Mouse (Mus musculus) retina, postnatal 1 day (tissue): ENCODE data around the gene Gpa33.
"Not testable (repeated sequence)": the region's sequence is repeated elsewhere in the genome, so short reads cannot be mapped to it uniquely, and the experiment has no call there.

Source experiments
- DNase-seq: peaks from one replicate; pipeline ENCODE4 v3.0.0-alpha.2; 2012

The Gpa33 gene

GRCm38 (mm10) chr1:166135091-166135740 is 5.2 kb downstream of the Gpa33 start:
- no peak for DNase-seq

GRCm38 (mm10) chr1:166137244-166137938 is 7.4 kb downstream of the Gpa33 start:
- DNase-seq, result no peak

- DNase-seq, result no peak
Measured at GRCm38 (mm10) chr1:166138136-166138535, 8.1 kb downstream of the Gpa33 start.

- peak; percentile 42 for DNase-seq
Measured at GRCm38 (mm10) chr1:166139113-166139512, 9.1 kb downstream of the Gpa33 start.

- DNase-seq, result no peak
Measured at GRCm38 (mm10) chr1:166139620-166140184, 9.7 kb downstream of the Gpa33 start.

- not testable (repeated sequence) for DNase-seq
Measured at GRCm38 (mm10) chr1:166141868-166142267, 11.8 kb downstream of the Gpa33 start.

GRCm38 (mm10) chr1:166142369-166142768 is 12.3 kb downstream of the Gpa33 start:
- no peak for DNase-seq

GRCm38 (mm10) chr1:166146626-166147025 is 16.6 kb downstream of the Gpa33 start:
- no peak for DNase-seq

GRCm38 (mm10) chr1:166147657-166148056 is 17.6 kb downstream of the Gpa33 start:
- DNase-seq, result no peak

GRCm38 (mm10) chr1:166149441-166149840 is 19.4 kb downstream of the Gpa33 start:
- DNase-seq, result no peak

- no peak for DNase-seq
Measured at GRCm38 (mm10) chr1:166150035-166150434, 20.0 kb downstream of the Gpa33 start.

- no peak for DNase-seq
Measured at GRCm38 (mm10) chr1:166151341-166151740, 21.3 kb downstream of the Gpa33 start.

GRCm38 (mm10) chr1:166152034-166152433 is 22.0 kb downstream of the Gpa33 start:
- DNase-seq, result no peak

- peak; percentile 85 for DNase-seq
Measured at GRCm38 (mm10) chr1:166153351-166154120, 23.5 kb downstream of the Gpa33 start.

GRCm38 (mm10) chr1:166154162-166155112 is 24.4 kb downstream of the Gpa33 start:
- peak; percentile 85 for DNase-seq

GRCm38 (mm10) chr1:166155113-166155494 is 25.1 kb downstream of the Gpa33 start:
- no peak for DNase-seq

- DNase-seq, result no peak
Measured at GRCm38 (mm10) chr1:166157712-166158111, 27.7 kb downstream of the Gpa33 start.

- DNase-seq, result no peak
Measured at GRCm38 (mm10) chr1:166158664-166159063, 28.6 kb downstream of the Gpa33 start.

GRCm38 (mm10) chr1:166160111-166160510 is 30.1 kb downstream of the Gpa33 start:
- no peak for DNase-seq

- DNase-seq, result peak; percentile 86
Measured at GRCm38 (mm10) chr1:166160569-166161445, 30.8 kb downstream of the Gpa33 start.

GRCm38 (mm10) chr1:166164580-166164979 is 34.5 kb downstream of the Gpa33 start:
- DNase-seq, result no peak
